Mouse (Mus musculus): ENCODE results near the gene Hebp2.

- TF ChIP-seq POLR2A (IDR thresholded peaks at IDR 0.05; ENCODE audit: control insufficient read depth, extremely low read depth, insufficient read depth, low read length, poor library complexity): no peak
- TF ChIP-seq CTCF (IDR thresholded peaks at IDR 0.05; ENCODE audit: borderline replicate concordance, control insufficient read depth, extremely low read depth, insufficient read depth, low read length, poor library complexity): no peak
Observed at GRCm38 (mm10) chr10:18527766-18528165, 18.1 kb downstream of the Hebp2 start.

Data from thymus, adult 2 months (tissue).